Mouse (Mus musculus): ENCODE data around the gene Adi1.

The Adi1 gene

DNA sequence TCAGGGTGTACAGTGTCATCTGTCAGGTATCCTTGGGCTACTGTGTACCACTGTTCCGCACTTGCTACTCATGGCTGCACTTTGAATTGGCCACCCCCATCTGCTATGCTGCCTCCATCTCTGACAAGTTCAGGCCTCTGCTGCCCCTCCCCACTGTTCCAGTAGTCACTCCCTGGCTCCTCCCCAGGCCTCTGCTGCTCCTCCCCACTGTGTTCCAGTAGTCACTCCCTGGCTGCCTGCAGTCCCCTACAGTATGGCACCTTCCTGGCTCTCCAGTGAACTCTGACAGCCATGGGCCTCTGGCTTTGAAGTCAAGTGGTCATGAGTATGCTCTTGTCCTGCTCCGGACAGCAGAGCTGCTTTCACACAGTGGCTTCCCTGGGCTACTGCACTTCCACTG lies 19.2 kb downstream of the Adi1 start:
- DNase-seq (ENCODE audit: low spot score in 2 of 2), result no peak

DNA sequence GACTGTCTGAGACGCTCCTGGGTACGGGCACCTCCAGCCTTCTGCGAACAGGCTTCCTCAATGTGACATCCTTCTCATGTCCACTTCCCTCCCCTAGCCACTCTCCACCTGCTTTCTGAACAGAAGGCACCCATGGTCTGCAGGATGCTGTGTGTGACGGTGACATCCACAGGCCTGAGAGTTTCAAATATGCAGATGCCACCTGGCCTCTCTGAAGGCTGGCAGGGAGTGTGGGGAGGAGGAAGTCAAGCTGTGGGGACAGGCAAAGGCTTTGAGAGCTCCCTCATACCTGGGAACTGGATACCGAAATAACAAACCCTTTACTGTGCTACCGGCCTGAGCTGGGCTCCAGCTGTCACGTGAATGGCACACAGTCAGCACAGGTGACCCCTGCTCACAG lies 19.7 kb downstream of the Adi1 start:
- no peak for DNase-seq (ENCODE audit: low spot score in 2 of 2)

DNA sequence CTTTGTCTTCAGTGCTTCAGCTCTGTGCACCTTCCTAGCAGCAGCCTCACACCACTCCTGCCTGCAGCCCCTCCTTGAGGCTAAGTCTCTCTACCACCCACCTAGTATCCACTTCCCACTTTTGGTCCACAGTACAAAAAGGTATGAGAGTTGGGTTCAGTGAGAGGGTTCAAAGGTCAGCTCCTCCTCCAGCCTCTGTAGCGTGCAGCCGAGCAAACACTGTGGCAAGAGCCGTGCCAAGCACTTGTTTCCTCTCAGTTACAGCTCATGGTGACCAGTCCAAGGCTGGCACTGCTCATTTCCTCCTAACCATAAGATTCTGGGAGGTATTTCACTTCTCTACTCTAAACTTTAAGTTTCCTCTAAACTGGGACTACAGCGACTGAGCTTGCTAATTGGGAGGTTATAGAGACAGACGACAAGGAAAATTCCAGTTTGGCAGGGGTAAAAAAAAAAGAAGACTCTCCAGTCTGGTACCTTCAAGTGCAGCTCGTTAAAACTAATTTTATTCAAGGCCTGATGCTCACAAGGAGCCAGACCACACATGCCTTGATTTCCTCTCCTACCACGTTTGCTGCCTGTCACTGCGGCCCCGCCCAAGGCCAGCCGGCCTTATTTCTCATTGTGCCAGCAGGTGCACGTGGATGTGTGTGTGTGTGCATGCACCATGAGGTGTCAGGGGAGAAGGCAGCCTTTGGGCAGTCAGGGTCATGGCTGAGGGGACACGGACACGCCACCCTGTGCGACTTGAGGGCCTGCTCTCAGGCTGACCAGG lies 23.0 kb downstream of the Adi1 start:
- DNase-seq (ENCODE audit: low spot score in 2 of 2), result no peak

DNA sequence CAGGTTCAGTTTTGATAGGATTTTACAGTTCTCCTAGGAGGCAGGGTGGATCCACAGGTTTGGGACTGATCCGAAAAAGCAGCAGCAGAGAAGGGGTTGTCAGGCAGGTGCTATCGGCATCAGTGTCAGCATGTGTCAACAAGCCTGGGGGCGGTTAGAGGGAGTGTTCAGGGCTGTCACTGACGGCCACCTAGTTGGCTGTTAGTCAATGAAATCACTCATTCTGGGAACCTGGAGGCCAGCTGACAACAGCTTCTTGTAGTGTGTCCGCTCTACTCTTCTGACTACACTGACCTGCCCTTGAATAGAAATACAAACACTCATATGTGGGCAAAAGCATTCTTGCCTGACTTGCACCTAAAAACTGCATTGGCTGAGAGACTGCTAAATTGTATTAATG lies 24.1 kb downstream of the Adi1 start:
- DNase-seq (ENCODE audit: low spot score in 2 of 2), result no peak

DNA sequence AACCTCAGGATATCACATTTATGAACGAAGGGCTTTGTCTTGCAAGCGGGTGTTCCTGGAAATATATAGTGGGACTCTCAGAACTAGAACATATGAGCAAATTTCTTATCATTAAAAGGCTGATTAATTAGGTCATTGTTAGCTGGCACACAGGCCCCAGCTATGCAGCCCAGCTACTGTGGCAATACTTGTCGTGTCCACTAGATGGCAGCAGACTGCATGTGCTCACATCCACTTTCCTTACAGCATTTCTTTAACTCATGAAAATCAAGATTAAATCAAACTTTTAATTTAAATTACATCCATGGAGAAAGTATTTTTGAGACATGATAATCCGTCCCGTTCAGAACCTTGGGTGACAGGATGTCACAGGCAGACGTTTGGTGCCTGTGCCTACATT lies 24.6 kb downstream of the Adi1 start:
- DNase-seq (ENCODE audit: low spot score in 2 of 2), result peak in 1 of 2 experiments; percentile 63

DNA sequence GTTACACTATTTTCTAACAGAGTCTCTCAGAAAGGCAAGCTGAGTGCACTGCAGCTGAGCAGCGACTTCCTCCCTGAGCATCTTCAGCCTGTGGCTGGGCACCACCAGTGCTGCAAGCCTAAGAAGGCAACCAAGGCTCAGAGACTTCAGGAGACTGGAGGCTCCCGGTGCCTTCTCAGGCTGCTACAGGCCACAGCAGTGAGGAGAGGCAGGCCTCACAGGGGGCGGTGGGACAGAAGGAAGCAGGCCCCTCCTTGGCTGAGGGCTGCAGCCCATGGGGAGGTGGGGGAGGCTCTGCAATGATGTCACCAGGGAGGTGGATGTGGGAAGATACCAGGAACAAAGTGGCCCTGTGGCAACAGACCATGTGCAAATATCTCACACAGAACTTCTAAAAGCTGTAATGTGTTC lies 25.1 kb downstream of the Adi1 start:
- no peak for DNase-seq (ENCODE audit: low spot score in 2 of 2)

DNA sequence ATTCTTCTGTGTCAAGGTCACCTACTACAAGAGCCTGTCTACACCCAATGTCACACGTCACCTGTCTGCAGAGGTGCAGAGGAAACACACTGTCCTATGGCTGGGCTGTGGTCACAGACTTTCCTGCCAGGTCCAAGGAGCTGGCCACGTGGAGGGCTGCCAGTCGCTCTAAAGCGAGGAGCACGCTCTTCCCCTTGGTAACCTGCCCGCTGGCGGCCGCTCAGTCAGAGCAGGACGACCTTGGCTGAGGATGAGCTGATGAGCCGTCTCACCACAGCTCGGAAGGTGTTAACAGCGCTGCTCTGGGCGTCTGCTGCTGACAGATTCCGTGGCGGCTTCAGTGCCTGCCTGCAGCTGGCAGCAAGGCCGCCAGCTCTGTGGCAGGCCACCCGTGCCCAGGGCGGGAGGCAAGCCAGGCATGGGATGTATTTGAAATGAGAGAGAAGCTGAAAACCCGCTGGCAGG lies 25.6 kb downstream of the Adi1 start:
- no peak for DNase-seq (ENCODE audit: low spot score in 2 of 2)

DNA sequence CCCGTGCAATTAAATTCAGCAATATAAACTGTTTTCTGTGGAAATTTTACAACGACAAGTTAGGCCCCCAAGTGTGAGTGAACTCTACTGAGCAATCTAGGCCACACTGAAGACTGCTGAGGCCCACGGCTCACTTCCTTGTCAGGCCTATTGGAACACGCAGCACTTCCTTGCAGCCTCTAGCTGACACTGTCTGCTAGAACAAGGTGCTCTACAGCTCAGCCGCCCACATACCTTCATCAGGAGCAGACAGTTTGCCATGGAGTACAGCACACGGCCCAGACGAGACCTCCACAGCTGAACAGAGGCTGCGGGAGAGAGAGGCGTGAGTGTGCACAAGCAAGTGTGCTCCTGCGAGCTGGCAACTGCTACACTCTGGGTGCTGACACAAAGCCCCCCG lies 26.3 kb downstream of the Adi1 start:
- no peak for DNase-seq (ENCODE audit: low spot score in 2 of 2)

DNA sequence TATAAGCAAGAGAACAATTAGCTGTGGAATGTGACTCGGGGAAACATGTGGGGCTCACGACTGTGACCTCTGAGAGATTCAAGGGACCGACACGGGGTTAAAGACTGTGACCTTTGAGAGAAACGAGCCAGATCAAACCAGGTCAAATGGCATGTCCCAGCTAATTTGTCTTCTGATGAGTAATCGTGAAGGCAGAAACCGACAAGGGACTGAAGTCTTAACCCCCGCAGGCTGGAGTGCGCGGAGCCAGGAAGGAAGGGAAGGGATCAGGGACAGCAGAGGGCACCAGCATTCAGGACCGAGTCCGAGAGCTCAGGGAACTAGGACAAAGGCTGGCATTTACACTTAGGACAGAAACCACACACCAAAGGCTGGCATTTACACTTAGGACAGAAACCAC lies 29.4 kb downstream of the Adi1 start:
- DNase-seq (ENCODE audit: low spot score in 2 of 2), result no peak

DNA sequence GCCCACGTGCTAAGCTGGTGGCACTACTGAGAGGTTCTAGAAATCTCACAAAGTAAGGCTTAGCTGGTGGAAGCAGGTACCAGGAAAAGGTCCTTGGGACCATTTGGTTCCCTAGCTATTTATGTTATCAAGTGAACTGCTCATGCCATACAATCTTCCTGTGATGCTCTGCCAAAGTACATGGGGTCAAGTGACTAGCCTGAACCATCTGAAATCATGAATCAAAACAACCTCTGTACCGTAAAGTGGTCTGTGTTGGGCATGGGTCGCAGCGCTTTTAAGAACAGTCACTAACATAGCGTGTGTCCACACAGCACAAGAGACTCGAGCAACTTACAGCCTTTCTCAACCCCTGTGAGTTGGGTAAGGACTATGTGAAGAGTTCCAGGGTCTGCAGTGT lies 30.2 kb downstream of the Adi1 start:
- no peak for DNase-seq (ENCODE audit: low spot score in 2 of 2)

DNA sequence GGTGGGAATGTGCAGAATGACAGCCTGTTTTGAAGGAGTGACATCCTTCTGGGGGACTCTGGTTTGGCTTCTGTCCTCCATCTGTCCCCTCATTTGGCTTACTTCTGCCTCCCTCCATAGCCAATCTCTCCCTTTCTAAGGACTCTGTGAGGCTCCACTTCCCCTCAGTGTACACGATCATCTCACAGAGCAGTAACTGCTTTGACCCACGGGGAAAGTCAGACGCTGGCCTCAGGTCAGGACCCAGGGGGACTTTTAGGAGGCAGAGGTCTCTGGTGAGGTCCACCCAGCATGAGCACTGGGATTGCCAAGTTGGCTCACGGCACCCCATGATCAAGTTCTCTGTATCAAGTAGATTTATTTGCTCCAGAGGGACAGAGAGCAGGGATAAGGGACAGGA lies 33.1 kb downstream of the Adi1 start:
- no peak for DNase-seq (ENCODE audit: low spot score in 2 of 2)

DNA sequence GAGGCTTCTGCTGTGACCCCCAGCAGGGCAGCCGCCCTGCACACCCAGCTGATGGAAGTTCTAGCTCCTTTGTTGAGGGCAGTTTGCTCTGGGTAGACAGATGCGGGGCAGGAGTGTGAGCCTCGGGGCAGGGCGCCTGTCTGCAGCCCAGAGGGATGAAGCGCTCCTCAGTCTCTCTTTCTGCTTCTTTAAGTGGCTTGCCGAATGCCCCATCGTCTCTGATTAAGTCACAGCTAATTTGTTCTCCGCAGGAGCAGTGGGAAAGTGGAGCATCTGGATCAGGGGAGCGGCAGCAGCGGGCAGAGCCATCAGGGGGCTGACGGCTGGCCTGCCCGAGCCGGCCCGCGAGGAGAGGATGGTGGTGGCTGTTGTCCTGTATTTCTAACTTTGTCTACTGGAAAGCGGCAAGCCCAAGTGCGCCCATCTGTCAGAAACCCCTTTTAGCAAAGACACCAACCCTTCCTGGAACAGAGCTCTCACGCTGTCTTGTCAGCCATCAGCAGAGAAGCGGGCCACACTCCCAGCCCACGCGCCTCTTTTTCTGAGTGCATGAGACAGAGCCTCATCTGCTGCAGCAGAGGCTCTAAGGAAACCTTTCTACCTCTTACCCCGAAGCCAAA lies 35.6 kb downstream of the Adi1 start:
- no peak for DNase-seq (ENCODE audit: low spot score in 2 of 2)

DNA sequence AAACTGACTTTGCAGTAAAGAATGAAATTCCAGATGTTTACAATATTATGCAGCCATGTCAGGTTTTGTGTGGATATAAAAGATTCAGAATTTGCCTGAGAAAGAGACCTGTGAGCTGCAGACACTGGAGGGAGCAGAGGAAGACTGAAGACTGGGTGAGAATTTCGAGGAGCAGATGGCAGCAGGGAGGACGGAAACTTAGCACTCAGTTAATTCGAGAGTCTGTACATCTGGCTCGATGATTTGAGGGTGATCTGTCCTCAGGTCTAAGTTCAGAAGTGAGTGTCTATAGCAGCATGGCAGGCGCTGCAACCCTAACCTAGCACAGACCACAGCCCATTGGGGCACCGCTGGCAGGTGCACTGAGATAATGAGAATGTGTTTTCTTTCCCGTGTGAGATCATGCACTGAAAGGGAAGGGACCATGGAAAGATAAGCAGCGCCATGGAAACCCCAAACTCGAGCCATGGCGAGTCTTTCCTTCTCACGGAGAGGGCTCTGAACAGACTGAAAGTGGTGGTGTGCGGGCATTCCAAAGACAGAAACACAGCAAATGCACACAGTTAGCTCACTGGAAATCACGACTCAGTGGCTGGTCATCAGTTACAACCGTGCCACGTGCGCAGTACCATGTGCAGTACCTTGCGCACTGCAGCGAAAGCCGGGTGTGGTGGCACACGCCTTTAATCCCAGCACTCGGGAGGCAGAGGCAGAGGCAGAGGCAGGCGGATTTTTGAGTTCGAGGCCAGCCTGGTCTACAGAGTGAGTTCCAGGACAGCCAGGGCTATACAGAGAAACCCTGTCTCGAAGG lies 40.0 kb downstream of the Adi1 start:
- no peak for DNase-seq (ENCODE audit: low spot score in 2 of 2)

DNA sequence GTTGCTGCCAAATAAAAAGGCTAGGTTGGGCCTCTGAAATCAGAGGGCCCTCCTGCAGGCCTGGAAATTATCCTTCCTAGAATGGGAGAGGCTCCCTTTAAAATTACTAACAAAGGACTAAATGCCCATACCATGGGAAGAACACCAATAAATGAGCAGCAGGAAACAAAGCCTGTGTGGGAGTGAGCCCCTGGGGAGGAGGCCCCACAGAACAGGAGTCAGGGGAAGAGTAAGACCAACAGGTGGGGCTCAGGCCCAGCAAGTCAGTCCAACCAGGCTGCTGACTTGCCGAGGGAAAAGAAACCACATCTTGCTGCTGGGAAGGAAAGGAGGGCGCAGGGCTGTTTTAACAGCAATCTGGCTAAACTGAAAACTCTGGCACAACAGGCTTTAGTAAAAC lies 42.0 kb downstream of the Adi1 start:
- no peak for DNase-seq (ENCODE audit: low spot score in 2 of 2)

DNA sequence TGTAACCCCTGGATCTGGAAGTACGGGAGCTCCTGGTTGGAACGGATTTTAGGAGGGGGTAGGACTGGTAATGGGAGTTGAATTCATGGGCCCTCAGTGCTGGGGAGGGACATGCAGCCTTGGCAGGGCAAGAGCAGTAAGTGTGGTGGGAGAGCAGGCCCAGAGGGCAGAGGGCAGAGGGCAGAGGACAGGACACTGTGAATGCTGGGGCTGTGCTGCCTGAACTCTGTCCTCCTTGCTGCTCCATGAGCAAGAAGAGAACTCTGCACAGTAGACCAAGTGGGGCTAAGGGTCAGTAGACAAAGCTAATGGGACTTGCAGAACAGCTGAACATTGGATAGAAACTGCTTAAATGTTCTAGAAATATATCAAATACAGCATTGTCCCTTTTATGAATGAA lies 43.1 kb downstream of the Adi1 start:
- DNase-seq (ENCODE audit: low spot score in 2 of 2), result no peak

DNA sequence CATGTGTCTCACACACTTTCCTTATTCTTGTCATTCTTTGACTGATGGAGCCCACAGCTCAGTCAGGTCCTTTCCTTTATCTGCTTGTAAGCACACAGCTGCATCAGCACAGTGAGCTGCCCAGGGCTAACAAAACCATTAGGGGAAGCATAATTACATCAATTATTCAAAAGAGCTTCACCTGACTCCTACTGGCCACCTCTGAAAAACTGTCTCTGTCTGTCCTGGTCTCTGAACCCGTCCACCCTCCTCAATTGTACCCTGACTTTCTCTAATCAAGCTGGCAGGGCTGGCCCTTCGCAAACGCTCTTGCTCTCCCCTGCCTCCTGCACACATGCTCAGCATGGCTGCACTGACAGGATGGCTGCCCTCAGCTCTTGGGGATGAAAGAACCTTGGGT lies 49.3 kb downstream of the Adi1 start:
- no peak for DNase-seq (ENCODE audit: low spot score in 2 of 2)

DNA sequence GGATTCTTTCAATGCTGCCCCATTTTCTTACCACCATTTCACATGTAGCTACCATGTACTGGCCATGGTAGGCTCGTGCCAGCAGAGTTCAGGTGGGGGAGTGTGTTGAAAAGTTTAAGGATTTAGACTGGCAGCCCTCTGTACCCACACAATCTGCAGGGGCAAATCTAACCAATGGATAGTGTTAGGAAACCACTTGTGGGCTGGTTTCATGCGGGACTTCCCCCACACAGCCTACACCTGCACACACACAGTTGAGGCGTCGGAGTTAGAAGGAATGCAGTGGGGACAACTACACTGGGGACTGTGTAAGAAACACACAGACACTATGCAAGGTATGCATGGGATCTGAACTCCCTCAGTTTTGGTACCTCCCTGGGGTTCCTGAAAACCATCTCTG lies 51.2 kb downstream of the Adi1 start:
- no peak for DNase-seq (ENCODE audit: low spot score in 2 of 2)

DNA sequence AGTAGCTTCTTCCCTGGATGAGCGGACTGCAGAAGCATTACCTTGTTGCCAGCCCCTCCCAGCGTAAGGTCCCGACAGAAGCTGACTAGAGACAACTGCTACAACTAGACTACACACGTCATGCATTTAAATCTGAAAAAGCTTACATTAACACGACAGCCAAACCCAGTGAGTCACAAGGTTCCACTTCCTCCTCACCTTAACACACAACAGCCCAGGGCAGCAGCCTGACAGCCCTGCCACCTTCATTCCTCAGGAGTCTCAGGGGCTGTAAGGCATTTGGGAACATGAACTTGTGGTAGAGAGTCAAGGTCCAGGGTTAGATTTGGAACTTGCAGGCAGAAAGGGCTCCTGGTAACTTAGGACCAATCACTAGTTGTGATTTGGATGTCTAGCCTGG lies 52.0 kb downstream of the Adi1 start:
- no peak for DNase-seq (ENCODE audit: low spot score in 2 of 2)

Data from thymus, postnatal 10 days (tissue).